Mouse (Mus musculus) myocyte (in vitro differentiated cells): ENCODE data around the gene Rin1.

Source experiments
- E2F4 ChIP-seq: IDR thresholded peaks from one replicate; pipeline ENCODE4 v1.6.1; 2011; ENCODE audit warnings: mild to moderate bottlenecking, control low read depth, moderate library complexity; ENCODE audit not compliant: insufficient read depth
- MYOG ChIP-seq, 3 experiments: IDR thresholded peaks; one replicate each; pipeline ENCODE4 v1.6.1; 2011; ENCODE audit warnings: control low read depth in 2 of 3, low read depth in 2 of 3, mild to moderate bottlenecking in 2 of 3; ENCODE audit not compliant: insufficient read length in 2 of 3, control insufficient read depth in 1 of 3, insufficient read depth in 1 of 3
- POLR2A ChIP-seq: IDR thresholded peaks from one replicate; pipeline ENCODE4 v1.6.1; 2011; ENCODE audit warnings: low read depth, mild to moderate bottlenecking, control low read depth, moderate library complexity; ENCODE audit not compliant: insufficient read length
- TCF12 ChIP-seq: IDR thresholded peaks from one replicate; pipeline ENCODE4 v1.6.1; 2011; ENCODE audit warnings: mild to moderate bottlenecking, control low read depth; ENCODE audit not compliant: poor library complexity, insufficient read depth, severe bottlenecking

DNA sequence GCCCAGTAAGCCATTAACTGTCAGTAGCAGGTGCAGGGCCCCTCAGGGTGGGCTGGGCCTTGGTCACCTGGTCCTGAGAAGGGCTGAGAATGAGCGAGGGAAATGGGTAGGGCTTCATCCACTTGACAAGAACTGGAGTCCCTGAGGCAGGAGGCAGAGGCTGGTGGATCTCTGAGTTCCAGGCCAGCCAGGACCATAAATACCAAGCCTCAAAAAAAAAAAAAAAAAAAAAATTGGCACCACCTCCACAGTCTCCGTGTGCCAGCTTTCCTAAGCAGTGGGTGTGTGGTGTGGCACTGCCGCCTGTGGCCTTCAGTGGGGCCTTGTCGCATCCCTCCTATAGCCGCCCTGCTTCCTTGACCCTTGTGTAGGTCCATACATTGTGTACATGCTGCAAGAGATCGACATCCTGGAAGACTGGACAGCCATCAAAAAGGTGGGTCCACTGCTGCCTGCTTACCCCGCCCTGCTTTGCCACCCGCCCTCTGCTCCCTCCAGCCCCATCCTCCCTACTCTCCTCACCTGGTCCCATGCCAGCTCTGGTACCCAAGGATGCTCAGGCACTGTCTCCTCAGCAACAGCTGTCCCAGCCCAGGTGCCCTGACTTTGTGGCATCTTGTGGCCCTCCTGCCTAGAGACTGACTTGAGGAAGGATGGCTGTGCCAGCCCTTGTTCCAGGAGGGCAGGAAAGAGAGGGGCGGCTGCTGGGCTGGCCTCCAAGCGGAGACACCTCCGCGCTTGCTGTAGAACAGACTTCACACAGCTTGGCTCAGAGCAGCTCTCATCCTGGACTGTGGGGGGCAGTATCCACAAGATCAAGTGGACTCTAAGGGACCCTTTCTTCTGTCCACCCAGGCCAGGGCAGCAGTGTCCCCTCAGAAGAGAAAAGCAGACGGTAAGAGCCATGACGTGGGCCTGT is 1.9 kb upstream of the Rin1 start:
- TF ChIP-seq TCF12 (no peak), POLR2A (no peak), MYOG (IDR thresholded peaks at IDR 0.05; ENCODE audit: control insufficient read depth in 1 of 3, insufficient read depth in 1 of 3, insufficient read length in 2 of 3, low read depth in 2 of 3) (no peak), E2F4 (no peak)
